Mouse (Mus musculus): ENCODE results near the gene Gm10272.
A peak's percentile ranks its signal among the peaks of the same experiment; 100 is the strongest.
"Not testable (repeated sequence)": the region's sequence is repeated elsewhere in the genome, so short reads cannot be mapped to it uniquely, and the experiment has no call there.

The Gm10272 gene

DNA sequence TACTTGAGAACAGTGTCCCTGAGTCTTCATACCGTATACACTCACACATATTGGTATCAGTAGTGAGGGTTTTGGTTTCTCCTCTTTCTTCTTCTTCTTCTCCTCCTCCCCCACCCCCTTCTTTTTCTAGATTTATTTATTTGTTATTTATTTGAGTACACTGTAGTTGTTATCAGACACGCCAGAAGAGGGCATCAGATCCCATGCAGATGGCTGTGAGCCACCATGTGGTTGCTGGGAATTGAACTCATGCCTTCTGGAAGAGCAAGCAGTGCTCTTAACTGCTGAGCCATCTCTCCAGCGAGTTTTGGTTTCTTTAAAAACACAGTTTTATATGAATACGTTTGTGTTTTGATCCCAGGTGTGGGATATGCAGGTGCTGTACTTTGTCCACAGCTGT, 21.9 kb downstream of the Gm10272 start:
- no peak for DNase-seq (ENCODE audit: low read depth, low spot score)

DNA sequence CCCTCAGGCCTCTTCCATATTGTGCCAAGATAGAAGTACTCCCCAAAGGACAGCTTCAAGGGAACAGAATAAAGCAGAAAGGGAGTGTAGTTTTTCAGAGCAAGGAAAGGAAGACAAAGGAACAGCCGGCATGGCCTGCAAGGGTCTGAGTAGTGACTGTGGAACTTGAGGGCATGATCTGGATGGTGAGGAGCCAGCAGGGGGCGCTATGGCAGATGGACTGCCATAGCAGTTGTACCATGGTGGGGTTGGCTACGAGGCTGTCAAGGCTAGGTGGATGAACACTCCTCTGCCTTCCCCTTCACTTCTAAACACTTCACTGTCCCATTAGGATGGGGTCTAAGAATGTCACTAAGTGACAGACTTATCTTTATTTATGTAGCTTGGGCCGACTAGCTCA, 22.8 kb downstream of the Gm10272 start:
- peak; percentile 8 for DNase-seq (ENCODE audit: low read depth, low spot score)

- no peak for DNase-seq (ENCODE audit: low read depth, low spot score)
These were observed 29.5 kb downstream of the Gm10272 start for GRCm38 (mm10) chr10:77735928-77736327.

DNA sequence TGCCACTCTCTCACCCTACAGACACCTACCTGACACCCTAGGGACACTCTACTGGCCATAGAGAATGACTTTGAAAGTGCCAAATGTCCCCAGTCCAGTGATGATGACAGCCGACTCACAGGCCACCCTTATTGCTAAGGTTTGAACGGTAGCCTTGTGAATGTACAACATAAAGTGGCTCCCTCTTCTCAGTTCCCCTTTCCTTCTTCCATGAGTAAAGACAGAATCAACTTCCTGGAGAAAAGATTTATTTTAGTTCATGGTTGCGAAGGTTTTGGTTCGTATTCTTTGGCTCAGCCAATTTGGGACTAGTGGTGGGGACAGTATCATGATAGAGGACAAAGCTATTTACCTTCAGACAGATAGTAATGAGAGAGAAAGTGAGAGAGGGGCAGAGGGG, 32.5 kb downstream of the Gm10272 start:
- DNase-seq (ENCODE audit: low read depth, low spot score): no peak

GRCm38 (mm10) chr10:77741924-77742688, 35.7 kb downstream of the Gm10272 start, which contains the start of gene Gm18596:
Gene Gm18596 (minus strand): TSS chr10:77742638.
- DNase-seq (ENCODE audit: low read depth, low spot score): not testable (repeated sequence)

GRCm38 (mm10) chr10:77750686-77751085, 44.3 kb downstream of the Gm10272 start:
- not testable (repeated sequence) for DNase-seq (ENCODE audit: low read depth, low spot score)

- DNase-seq (ENCODE audit: low read depth, low spot score): not testable (repeated sequence)
These were observed 44.8 kb downstream of the Gm10272 start, which contains the start of gene Gm9736 for GRCm38 (mm10) chr10:77751254-77751653. Gene Gm9736 (minus strand): TSS chr10:77751354.

GRCm38 (mm10) chr10:77752312-77752711, 45.9 kb downstream of the Gm10272 start:
- DNase-seq (ENCODE audit: low read depth, low spot score): not testable (repeated sequence)

DNA sequence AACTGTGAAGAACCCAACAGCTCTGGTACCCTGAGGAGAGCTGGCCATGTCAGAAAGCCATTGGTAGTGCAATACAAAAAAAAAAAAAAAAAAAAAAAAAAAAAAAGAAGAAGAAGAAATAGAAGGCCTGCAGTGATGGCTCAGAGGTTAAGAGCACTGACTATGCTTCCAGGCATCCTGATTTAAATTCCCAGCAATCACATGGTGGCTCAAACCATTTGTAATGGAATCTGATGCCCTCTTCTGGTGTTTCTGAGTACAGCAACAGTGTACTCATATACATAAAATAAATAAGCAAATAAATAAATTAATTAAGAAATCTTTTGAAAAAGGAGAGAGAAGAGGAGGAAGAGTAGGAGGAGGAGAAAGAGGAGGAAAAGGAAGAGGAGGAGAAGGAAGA, 47.0 kb downstream of the Gm10272 start:
- DNase-seq (ENCODE audit: low read depth, low spot score): no peak

Measured in CD4-positive helper T cell, adult 2 months (primary cell).